Mouse (Mus musculus) olfactory bulb, adult 2 months (tissue): ENCODE measurements at regions not wholly inside any gene's neighbourhood (a gene's known extent, or its start where the extent isn't known, plus 50 kb on each side); places are given as distances from the start of the nearest gene placed in this dataset.

ENCODE experiments used
- H3K27ac ChIP-seq: fragments of 200-500 bp; 2 replicates; pipeline ENCODE4 v1.5.1; 2012; ENCODE audit warnings: low read depth, low read length; ENCODE audit not compliant: insufficient read depth
- H3K4me1 ChIP-seq: fragments of 200-500 bp; 2 replicates; pipeline ENCODE4 v1.6.1; 2012; ENCODE audit warnings: low read length; ENCODE audit not compliant: control insufficient read depth, insufficient read depth
- H3K4me3 ChIP-seq: fragments of 200-500 bp; 2 replicates; pipeline ENCODE4 v1.5.1; 2012; ENCODE audit warnings: mild to moderate bottlenecking, low read depth, low read length, moderate library complexity; ENCODE audit not compliant: insufficient read depth
- CTCF ChIP-seq: fragments of 200-500 bp; IDR thresholded peaks from 2 replicates; pipeline ENCODE4 v1.5.1; 2012; ENCODE audit warnings: low read depth, mild to moderate bottlenecking, low read length, moderate library complexity; ENCODE audit not compliant: insufficient read depth
- POLR2A ChIP-seq: fragments of 200-500 bp; IDR thresholded peaks from 2 replicates; pipeline ENCODE4 v1.6.1; 2012; ENCODE audit warnings: mild to moderate bottlenecking, low read depth, low read length, moderate library complexity; ENCODE audit not compliant: insufficient read depth
- WGBS: fragments of 180-500 bp; shearing (Covaris S2); methylation state at CpG from one replicate; pipeline ENCODE4 v1.1.7; 2018; 5-methylcytosine and 5-hydroxymethylcytosine counted together

DNA sequence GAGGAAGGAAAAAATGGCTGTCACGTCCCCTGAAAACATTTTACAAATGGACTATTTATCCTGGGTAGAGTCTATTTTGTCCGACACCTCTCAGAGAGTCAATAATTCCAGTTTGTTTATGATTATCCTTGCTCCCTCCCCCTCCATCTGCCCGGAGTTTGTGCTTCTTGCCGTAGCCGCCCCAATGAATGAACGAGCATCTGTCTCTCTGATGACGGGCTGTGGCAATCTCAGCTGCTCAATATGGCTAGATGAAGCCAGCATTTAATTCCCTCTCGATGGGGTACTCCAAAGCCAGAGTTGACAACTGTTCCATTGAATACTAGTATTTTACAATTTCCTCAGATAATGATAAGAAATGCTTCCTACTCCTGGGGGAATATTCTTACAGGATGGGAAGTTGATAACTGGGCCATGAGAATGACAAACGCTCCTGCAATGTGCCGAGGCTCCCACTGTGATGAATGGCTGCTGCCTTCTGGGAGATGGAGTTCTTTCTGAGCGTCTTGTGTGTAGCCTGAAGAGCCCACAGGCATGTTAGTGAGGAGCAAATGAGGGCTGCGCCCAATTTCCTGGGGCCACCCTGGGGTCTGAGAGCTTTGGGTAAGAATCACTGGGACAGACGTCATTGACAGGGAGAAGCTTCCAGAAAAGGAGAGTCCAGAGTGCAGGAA is 128.6 kb upstream of the Fstl4 start:
- 76% methylated on average over 13 of the region's 13 CpGs for WGBS
- Histone ChIP-seq H3K4me1 (no peaks in the 10 kb centered on the region), H3K27ac (no peak overlapping the region), H3K4me3 (no peak overlapping the region)
- TF ChIP-seq CTCF: no peak
- no peak for TF ChIP-seq POLR2A

DNA sequence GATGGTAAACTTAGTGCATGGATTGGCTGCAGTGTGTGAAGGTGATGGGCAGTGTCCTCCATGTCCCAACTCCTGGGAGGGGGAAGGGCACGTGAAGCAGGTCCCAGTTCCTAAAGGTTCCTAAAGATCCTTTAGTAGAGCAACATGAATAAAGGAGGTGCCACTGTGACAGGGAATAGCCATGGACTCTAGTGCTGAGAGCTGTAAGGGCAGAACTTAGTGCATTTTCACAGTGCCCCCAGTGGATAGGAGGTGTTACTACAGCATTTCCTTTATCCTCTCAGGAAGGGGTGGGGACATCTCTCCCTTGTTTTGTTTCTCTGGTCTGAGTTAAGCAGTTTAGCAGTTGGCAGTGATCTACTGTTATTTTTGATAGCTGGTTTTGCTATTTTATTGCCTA is 125.5 kb upstream of the Fstl4 start:
- H3K4me3 ChIP-seq: no peak overlapping the region
- H3K4me1 ChIP-seq: peaks cover 3% of the 10 kb centered on the region; the same call in 1 of the 2 replicates
- H3K27ac ChIP-seq: no peak overlapping the region
- TF ChIP-seq POLR2A: no peak
- no peak for TF ChIP-seq CTCF
- 97% methylated on average over 1 of the region's 1 CpGs for WGBS

- WGBS: 53% methylated on average over 14 of the region's 14 CpGs
- H3K27ac ChIP-seq: no peak overlapping the region
- no peak overlapping the region for H3K4me3 ChIP-seq
- peaks cover 3% of the 10 kb centered on the region; the same call in 1 of the 2 replicates for H3K4me1 ChIP-seq
- no peak for TF ChIP-seq CTCF
- no peak for TF ChIP-seq POLR2A
These were observed 122.6 kb upstream of the Fstl4 start for GRCm38 (mm10) chr11:52641725-52642338.

DNA sequence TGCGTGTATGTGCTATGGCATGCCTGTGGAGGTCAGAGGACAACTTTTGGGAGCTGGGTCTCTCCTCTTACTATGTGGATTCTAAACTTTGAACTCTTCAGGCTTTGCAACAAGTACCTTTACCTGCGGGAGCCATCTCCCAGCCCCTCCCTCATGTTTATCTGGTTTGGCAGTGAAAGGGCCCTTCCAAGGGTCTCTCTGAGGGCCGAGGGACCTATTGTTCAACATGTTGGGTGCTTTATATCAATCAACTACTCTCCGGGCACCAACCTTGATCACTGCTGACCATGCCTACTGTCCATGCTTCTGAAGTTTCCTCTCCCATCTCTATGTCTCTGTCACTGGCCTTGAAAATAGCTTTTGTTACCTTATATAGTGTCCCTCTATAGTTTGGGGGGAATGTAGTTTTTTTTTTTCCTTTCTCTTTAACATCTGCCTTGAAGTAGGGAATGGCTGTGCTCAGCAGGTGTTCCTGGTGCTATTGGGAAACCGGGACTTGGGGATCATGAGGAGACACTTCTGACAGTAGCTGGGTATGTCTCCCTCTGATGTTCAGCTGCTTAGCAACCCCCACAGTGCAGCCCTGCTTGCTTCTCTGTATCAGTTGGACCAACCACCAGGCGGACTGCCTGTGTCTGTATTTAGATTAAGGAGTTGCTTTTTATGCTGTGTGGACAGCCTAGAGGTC is 120.2 kb upstream of the Fstl4 start:
- Histone ChIP-seq H3K4me3 (no peak overlapping the region), H3K27ac (no peak overlapping the region), H3K4me1 (peaks cover 20% of the 10 kb centered on the region)
- TF ChIP-seq POLR2A (no peak), CTCF (no peak)
- 62% methylated on average over 6 of the region's 6 CpGs for WGBS

DNA sequence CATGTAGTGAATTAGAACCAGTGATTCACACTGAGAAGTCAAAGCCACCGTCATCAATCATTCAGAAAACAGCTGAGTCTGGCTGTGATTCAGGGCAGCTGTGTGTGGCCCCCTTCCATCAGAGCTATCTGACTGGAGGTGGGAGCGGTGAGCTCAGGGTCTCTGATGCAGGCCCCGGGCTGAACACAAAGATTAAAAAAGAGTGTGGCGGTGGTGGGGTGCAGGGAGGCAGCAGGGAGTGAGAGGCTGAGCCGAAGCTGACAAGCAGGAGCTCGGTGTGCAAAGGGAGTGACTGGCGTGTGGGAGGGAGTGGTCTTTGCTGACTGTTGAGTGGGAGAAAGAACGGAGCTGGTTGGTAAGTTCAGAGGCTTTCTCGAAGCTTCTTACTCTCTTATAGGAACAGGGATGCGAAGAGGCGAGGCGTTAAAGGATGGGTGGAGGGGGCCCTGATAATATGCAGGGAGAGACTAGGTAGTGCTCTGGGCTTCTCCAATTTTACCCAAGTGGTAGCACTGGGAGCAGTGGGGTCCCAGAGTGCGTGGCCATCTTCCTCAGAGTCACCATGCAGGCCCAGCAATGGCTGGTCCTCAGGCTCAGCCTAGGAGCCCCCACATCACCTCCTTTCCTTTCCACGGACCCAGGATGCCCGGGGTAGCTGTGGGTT is 116.1 kb upstream of the Fstl4 start:
- Histone ChIP-seq H3K4me1 (peaks cover 18% of the 10 kb centered on the region), H3K27ac (peak overlapping the region; percentile 69; the same call in 1 of the 2 replicates), H3K4me3 (no peak overlapping the region)
- TF ChIP-seq CTCF: no peak
- 47% methylated on average over 15 of the region's 15 CpGs for WGBS

DNA sequence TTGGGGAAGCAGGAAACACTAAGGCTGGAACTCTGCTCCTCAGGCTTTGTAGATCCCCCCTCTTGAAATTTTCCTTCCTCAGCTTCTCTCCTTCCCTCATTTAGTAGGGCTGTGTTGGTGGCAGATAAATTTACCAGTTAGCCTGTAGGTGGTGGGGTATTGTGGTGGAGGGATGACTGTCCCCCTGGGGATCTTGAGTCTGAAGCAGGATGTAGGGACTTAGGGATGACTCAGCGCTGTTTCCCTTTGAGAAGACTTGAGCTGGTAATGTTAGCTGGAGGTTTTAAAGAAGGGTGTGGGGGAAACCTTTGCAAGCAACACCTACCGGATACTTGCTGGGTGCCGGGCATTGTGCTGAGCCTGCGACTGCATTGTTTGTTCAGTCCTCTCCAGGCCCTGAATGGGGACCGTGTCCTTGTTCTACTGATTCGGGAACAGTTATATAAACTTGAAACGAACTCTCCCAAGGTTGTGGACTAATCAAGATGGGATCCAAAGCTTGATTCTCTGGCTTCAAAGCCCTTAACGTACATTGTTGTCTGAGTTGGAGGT is 115.5 kb upstream of the Fstl4 start:
- Histone ChIP-seq H3K4me3 (no peak overlapping the region), H3K27ac (peak overlapping the region; percentile 69; the same call in 1 of the 2 replicates), H3K4me1 (peaks cover 18% of the 10 kb centered on the region)
- WGBS: 65% methylated on average over 8 of the region's 8 CpGs
- TF ChIP-seq CTCF (no peak), POLR2A (no peak)

- Histone ChIP-seq H3K27ac (no peak overlapping the region), H3K4me3 (no peak overlapping the region), H3K4me1 (no peaks in the 10 kb centered on the region)
- WGBS: 69% methylated on average over 7 of the region's 7 CpGs
- TF ChIP-seq POLR2A: no peak
- no peak for TF ChIP-seq CTCF
These were observed 109.8 kb upstream of the Fstl4 start for GRCm38 (mm10) chr11:52654640-52655039.

DNA sequence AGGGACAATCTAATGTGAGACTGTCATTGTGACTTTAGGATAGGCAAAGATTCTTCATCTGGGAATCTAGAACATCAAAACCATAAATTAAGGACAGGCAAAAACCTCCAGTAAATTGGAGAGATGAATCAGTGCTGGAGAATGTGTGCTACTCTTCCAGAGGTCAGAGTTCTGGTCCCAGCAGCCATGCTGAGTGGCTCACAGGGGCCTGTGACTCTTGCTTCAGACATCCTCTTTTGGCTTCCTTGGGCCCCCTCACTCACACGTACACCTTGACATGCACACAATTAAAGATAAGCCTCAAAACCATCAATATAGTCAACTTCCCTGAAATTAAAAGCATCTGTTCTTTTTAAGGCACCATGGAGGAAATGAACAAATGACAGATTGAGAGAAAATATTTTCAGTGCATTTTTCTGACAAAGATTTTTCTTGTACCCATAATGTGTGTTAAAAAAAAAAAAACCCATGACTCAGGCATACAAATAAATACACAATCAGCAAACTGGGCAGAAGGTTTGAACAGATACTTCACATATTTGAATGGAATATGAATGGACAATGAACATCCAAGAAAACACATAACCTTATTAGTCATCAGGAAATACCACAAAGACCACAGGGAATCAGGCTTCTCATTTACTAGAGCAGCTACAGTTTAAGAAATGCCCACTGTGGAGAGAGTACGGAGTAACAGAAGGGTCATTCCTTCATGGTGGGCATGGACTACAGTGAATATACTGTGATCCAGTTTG is 108.5 kb upstream of the Fstl4 start:
- TF ChIP-seq POLR2A (no peak), CTCF (no peak)
- 87% methylated on average over 2 of the region's 2 CpGs for WGBS
- no peak overlapping the region for H3K4me3 ChIP-seq
- no peak overlapping the region for H3K27ac ChIP-seq
- H3K4me1 ChIP-seq: no peaks in the 10 kb centered on the region
